Comparison of ENCODE assay signal across 17 mouse cellular contexts in the genomic region with DNA sequence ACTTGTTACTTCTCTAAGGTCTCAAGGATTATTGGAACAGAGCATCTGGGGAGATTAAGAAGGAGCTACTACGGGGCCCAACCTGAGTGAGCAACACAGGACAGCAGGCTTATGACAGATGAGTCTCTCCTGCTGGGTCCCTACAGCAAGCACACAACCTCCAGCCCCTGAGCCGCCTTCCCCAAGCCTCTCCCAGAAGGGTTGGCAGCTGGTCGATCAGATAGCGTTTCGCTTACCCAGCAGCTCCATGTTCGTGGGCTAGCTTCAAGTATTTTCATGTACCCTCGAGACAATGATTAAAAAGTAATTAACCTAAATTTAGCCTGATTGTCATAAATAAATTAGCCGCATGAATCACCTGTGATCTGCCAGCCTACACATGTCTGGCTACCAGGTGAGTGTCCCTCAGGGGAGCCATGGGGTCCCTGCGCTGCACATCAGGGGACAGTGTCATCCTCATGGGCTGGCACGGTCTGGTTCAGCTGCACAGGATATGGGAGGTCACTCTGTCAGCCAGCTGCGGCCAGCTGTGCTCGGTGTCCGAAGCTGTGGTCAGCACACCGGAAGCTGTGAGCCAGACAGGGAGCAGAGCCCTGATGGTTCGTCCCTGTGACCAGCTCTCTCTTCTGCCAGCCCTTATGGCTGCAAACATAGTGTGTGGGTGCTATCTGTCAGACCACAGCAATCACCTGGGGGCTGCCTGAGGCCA. TPM values are rescaled to one million over a fixed set of nuclear protein-coding genes. Genes with fewer than 3 reads are reported as not detected.
DNase-seq lines count a peak whose midpoint lies in the region; ATAC-seq and TF ChIP-seq lines count a peak whose summit lies in the region.
"Had no signal": no experiment of that assay in that cellular context is flagged by ENCODE, and none has a peak within 500 bp of the region (broad histone marks: within the 10 kb centered on the region; RNA-seq: fewer than 3 reads in every experiment).

No protein-coding gene starts in this region.

- ATAC-seq in heart, postnatal 0 days (ENCODE audit: insufficient read depth, low read depth) = peak; percentile 30; the same call in 1 of the 2 replicates
- ATAC-seq in heart, embryonic 11.5 days (replicated peaks; ENCODE audit: insufficient number of reproducible peaks, low FRiP score, low TSS enrichment) = no peak
- ATAC-seq: liver, postnatal 0 days had no signal

- H3K27ac ChIP-seq in heart, postnatal 0 days (ENCODE audit: low read depth) = no peak overlapping the region
- H3K27ac ChIP-seq in heart, embryonic 11.5 days (ENCODE audit: low read depth, low read length) = no peak overlapping the region

- no peaks in the 10 kb centered on the region for H3K36me3 ChIP-seq in heart, postnatal 0 days (replicated peaks; ENCODE audit: control insufficient read depth, insufficient read depth, low read length)
- H3K36me3 ChIP-seq in heart, embryonic 11.5 days (ENCODE audit: control insufficient read depth, insufficient read depth, low read length) = no peaks in the 10 kb centered on the region

- H3K9me3 ChIP-seq in heart, postnatal 0 days (replicated peaks; ENCODE audit: control insufficient read depth, low read length) = no peaks in the 10 kb centered on the region
- H3K9me3 ChIP-seq in heart, embryonic 11.5 days (replicated peaks; ENCODE audit: control insufficient read depth, low read length) = no peaks in the 10 kb centered on the region

- H3K9ac ChIP-seq in heart, postnatal 0 days (replicated peaks; ENCODE audit: low read depth, low read length) = no peak overlapping the region
- no peak overlapping the region for H3K9ac ChIP-seq in heart, embryonic 11.5 days (ENCODE audit: low read depth, low read length)
- H3K9ac ChIP-seq: liver, postnatal 0 days had no signal

- TF ChIP-seq CTCF in heart, postnatal 0 days (IDR thresholded peaks at IDR 0.05; ENCODE audit: low read depth) = no peak

- no peak for DNase-seq in heart, postnatal 0 days (ENCODE audit: low spot score)
- DNase-seq in heart, postnatal 25 days (ENCODE audit: low spot score) = peak; percentile 24
- DNase-seq in kidney, postnatal 10 days = peak; percentile 84
- peak; percentile 71 for DNase-seq in lung, postnatal 36 days
- DNase-seq in right cerebral cortex, postnatal 4 days = no peak
- DNase-seq in right cerebral cortex, postnatal 14 days = no peak
- no peak for DNase-seq in right cerebral cortex, adult 2 months (ENCODE audit: low spot score in 2 of 2)
- DNase-seq: cerebellum, postnatal 25 days; liver, postnatal 0 days; thymus, postnatal 36 days had no signal

- WGBS in heart, postnatal 0 days = 55% methylated on average over 15 of the region's 15 CpGs
- 65% methylated on average over 15 of the region's 15 CpGs for WGBS in heart, embryonic 11.5 days (ENCODE audit: insufficient replicate concordance)

- TF ChIP-seq EP300 in heart, postnatal 0 days (IDR thresholded peaks at IDR 0.05; ENCODE audit: low read depth) = no peak

- intact Hi-C loops in heart, postnatal 25 days (cut with DNase I) = no loop called here

- no peak overlapping the region for H3K4me2 ChIP-seq in heart, postnatal 0 days (ENCODE audit: low read depth, low read length)
- H3K4me2 ChIP-seq in heart, embryonic 11.5 days = no peak overlapping the region

- H3K4me3 ChIP-seq in heart, postnatal 0 days (ENCODE audit: low read depth, low read length) = no peak overlapping the region
- no peak overlapping the region for H3K4me3 ChIP-seq in heart, embryonic 11.5 days (ENCODE audit: low read depth, low read length)

- H3K4me1 ChIP-seq in heart, postnatal 0 days (ENCODE audit: control insufficient read depth, insufficient read depth) = no peaks in the 10 kb centered on the region
- H3K4me1 ChIP-seq in heart, embryonic 11.5 days (ENCODE audit: control insufficient read depth, insufficient read depth, low read length) = no peaks in the 10 kb centered on the region

- no peaks in the 10 kb centered on the region for H3K27me3 ChIP-seq in heart, postnatal 0 days (ENCODE audit: control insufficient read depth, insufficient read depth, low read length)
- H3K27me3 ChIP-seq in heart, embryonic 11.5 days (ENCODE audit: control insufficient read depth, insufficient read depth, low read length) = no peaks in the 10 kb centered on the region; the same call in 1 of the 2 replicates

RNA-seq across cellular contexts. Expression of a gene that starts 27.9 kb away (rescaled TPM):
- total RNA-seq in heart, postnatal 0 days (2014; rRNA removed; ENCODE audit: low replicate concordance) = 1.1 TPM in 1 of 2 replicates, not detected in the other
- polyA plus RNA-seq in heart, postnatal 0 days (2015; fragmentation: Nextera tagmentation; extraction: Ambion mirVana) = not detected in 2 replicates
- polyA plus RNA-seq in heart, embryonic 11.5 days (2014; fragmentation: Nextera tagmentation; extraction: Ambion mirVana) = not detected in 2 replicates
- not detected for total RNA-seq in heart, postnatal 25 days (2021)
- total RNA-seq: layer of hippocampus, postnatal 25 days had no signal
- polyA plus RNA-seq: C2C12 had no signal

RNA-seq across cellular contexts. Expression of a gene that starts 32.1 kb away (rescaled TPM):
- total RNA-seq in heart, postnatal 0 days (2014; rRNA removed; ENCODE audit: low replicate concordance) = not detected in 2 replicates
- not detected in 2 replicates for polyA plus RNA-seq in heart, postnatal 0 days (2015; fragmentation: Nextera tagmentation; extraction: Ambion mirVana)
- not detected in 2 replicates for polyA plus RNA-seq in heart, embryonic 11.5 days (2014; fragmentation: Nextera tagmentation; extraction: Ambion mirVana)
- not detected for total RNA-seq in heart, postnatal 25 days (2021)
- total RNA-seq: adrenal gland, adult 18-20 months; layer of hippocampus, postnatal 25 days had no signal
- polyA plus RNA-seq: C2C12; gonadal fat pad, adult 2 months; limb, embryonic 11.5 days; liver, postnatal 0 days; spleen, adult 2 months had no signal

RNA-seq across cellular contexts. Expression of a gene that starts 36.4 kb away (rescaled TPM):
- total RNA-seq in heart, postnatal 0 days (2014; rRNA removed; ENCODE audit: low replicate concordance) = 54.1 and 56.4 TPM in 2 replicates
- 69.7 and 71.8 TPM in 2 replicates for polyA plus RNA-seq in heart, postnatal 0 days (2015; fragmentation: Nextera tagmentation; extraction: Ambion mirVana)
- polyA plus RNA-seq in heart, embryonic 11.5 days (2014; fragmentation: Nextera tagmentation; extraction: Ambion mirVana) = 38.0 and 42.9 TPM in 2 replicates
- 10 to 100 TPM; 66.7 to 68.4 TPM for total RNA-seq in heart, postnatal 25 days (2021)

RNA-seq across cellular contexts. Expression of a gene that starts 38.6 kb away (rescaled TPM):
- total RNA-seq in heart, postnatal 0 days (2014; rRNA removed; ENCODE audit: low replicate concordance) = not detected in 2 replicates
- polyA plus RNA-seq in heart, postnatal 0 days (2015; fragmentation: Nextera tagmentation; extraction: Ambion mirVana) = not detected in 2 replicates
- polyA plus RNA-seq in heart, embryonic 11.5 days (2014; fragmentation: Nextera tagmentation; extraction: Ambion mirVana) = not detected in 2 replicates
- not detected for total RNA-seq in heart, postnatal 25 days (2021)
- total RNA-seq: adrenal gland, adult 18-20 months; layer of hippocampus, postnatal 25 days had no signal
- polyA plus RNA-seq: C2C12; gonadal fat pad, adult 2 months; limb, embryonic 11.5 days; liver, postnatal 0 days; spleen, adult 2 months had no signal

RNA-seq across cellular contexts. Expression of a gene that starts 48.0 kb away (rescaled TPM):
- total RNA-seq in heart, postnatal 0 days (2014; rRNA removed; ENCODE audit: low replicate concordance) = not detected in 2 replicates
- not detected in 2 replicates for polyA plus RNA-seq in heart, postnatal 0 days (2015; fragmentation: Nextera tagmentation; extraction: Ambion mirVana)
- not detected in 2 replicates for polyA plus RNA-seq in heart, embryonic 11.5 days (2014; fragmentation: Nextera tagmentation; extraction: Ambion mirVana)
- not detected for total RNA-seq in heart, postnatal 25 days (2021)
- total RNA-seq: adrenal gland, adult 18-20 months; layer of hippocampus, postnatal 25 days had no signal
- polyA plus RNA-seq: C2C12; gonadal fat pad, adult 2 months; limb, embryonic 11.5 days; liver, postnatal 0 days; spleen, adult 2 months had no signal

Comparison
In these comparisons a context has a peak if more than half of its experiments do, and no peak if none do; other contexts are left out.
1. DNase-seq: peak in heart, postnatal 25 days (single experiment), kidney, postnatal 10 days (single experiment) and lung, postnatal 36 days (single experiment); none in heart, postnatal 0 days (single experiment), right cerebral cortex, postnatal 4 days (single experiment), right cerebral cortex, postnatal 14 days (single experiment) and right cerebral cortex, adult 2 months (0 of 2).